Mouse (Mus musculus): ENCODE data around the gene Rnd1.

The Rnd1 gene

GRCm38 (mm10) chr15:98680660-98681059 is 3.4 kb upstream of the Rnd1 start:
- DNase-seq (ENCODE audit: low spot score in 2 of 2): no peak

- no peak for DNase-seq (ENCODE audit: low spot score in 2 of 2)
Observed at GRCm38 (mm10) chr15:98677977-98678376, 716 bp upstream of the Rnd1 start.

- DNase-seq (ENCODE audit: low spot score in 2 of 2): no peak
Observed at GRCm38 (mm10) chr15:98676471-98676870, 790 bp downstream of the Rnd1 start.

GRCm38 (mm10) chr15:98675634-98676250 is 1.5 kb downstream of the Rnd1 start:
- DNase-seq (ENCODE audit: low spot score in 2 of 2): no peak

- no peak for DNase-seq (ENCODE audit: low spot score in 2 of 2)
Observed at GRCm38 (mm10) chr15:98674994-98675545, 2.2 kb downstream of the Rnd1 start.

- peak in 1 of 2 experiments; percentile 40 for DNase-seq (ENCODE audit: low spot score in 2 of 2)
Observed at GRCm38 (mm10) chr15:98674284-98674993, 2.8 kb downstream of the Rnd1 start.

GRCm38 (mm10) chr15:98673732-98674131 is 3.5 kb downstream of the Rnd1 start:
- no peak for DNase-seq (ENCODE audit: low spot score in 2 of 2)

- no peak for DNase-seq (ENCODE audit: low spot score in 2 of 2)
Observed at GRCm38 (mm10) chr15:98672592-98672991, 4.7 kb downstream of the Rnd1 start.

GRCm38 (mm10) chr15:98664042-98664907 is 13.0 kb downstream of the Rnd1 start:
- no peak for DNase-seq (ENCODE audit: low spot score in 2 of 2)

GRCm38 (mm10) chr15:98662567-98663545 is 14.4 kb downstream of the Rnd1 start, which contains the start of gene Ddx23:
Gene Ddx23 (minus strand): TSS chr15:98662894.
- DNase-seq (ENCODE audit: low spot score in 2 of 2): peak; percentile 92 to 93

- no peak for DNase-seq (ENCODE audit: low spot score in 2 of 2)
Observed at GRCm38 (mm10) chr15:98662198-98662566, 15.1 kb downstream of the Rnd1 start.

GRCm38 (mm10) chr15:98656982-98657751 is 20.1 kb downstream of the Rnd1 start:
- DNase-seq (ENCODE audit: low spot score in 2 of 2): no peak

GRCm38 (mm10) chr15:98652174-98652573 is 25.1 kb downstream of the Rnd1 start:
- DNase-seq (ENCODE audit: low spot score in 2 of 2): no peak

- no peak for DNase-seq (ENCODE audit: low spot score in 2 of 2)
Observed at GRCm38 (mm10) chr15:98651431-98651830, 25.8 kb downstream of the Rnd1 start.

- DNase-seq (ENCODE audit: low spot score in 2 of 2): no peak
Observed at GRCm38 (mm10) chr15:98648071-98648470, 29.2 kb downstream of the Rnd1 start.

- DNase-seq (ENCODE audit: low spot score in 2 of 2): no peak
Observed at GRCm38 (mm10) chr15:98647308-98647707, 30.0 kb downstream of the Rnd1 start.

- DNase-seq (ENCODE audit: low spot score in 2 of 2): no peak
Observed at GRCm38 (mm10) chr15:98646737-98647136, 30.5 kb downstream of the Rnd1 start.

GRCm38 (mm10) chr15:98645057-98646026 is 31.9 kb downstream of the Rnd1 start:
- no peak for DNase-seq (ENCODE audit: low spot score in 2 of 2)

- DNase-seq (ENCODE audit: low spot score in 2 of 2): no peak
Observed at GRCm38 (mm10) chr15:98644406-98644805, 32.9 kb downstream of the Rnd1 start.
